Mouse (Mus musculus): Measurements from ENCODE around the gene Serpina1c.
"Not testable (repeated sequence)": the region's sequence is repeated elsewhere in the genome, so short reads cannot be mapped to it uniquely, and the experiment has no call there.

DNA sequence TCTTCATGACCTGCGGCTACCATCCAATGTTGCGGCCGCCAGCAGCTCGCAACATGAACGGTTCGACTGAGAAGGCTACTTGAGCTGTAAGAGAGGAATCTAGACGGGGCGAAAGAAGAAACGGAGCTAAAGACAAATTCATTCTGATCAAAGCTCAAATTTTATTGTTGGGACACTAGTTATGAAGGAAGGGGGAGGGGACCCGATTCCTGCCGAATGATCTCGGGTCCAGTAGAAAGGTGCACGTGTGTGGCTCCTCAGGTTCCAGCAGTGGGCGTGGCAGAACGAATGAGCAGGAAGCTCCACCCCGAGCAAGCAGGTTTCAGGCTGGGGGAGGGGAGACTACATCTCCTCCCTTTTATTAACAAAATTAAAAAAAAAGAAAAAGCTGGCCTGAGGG lies 4.5 kb upstream of the Serpina1c start:
- TF ChIP-seq CTCF (IDR thresholded peaks at IDR 0.05; ENCODE audit: low read depth, low read length); EP300 (IDR thresholded peaks at IDR 0.05; ENCODE audit: insufficient read depth, low read depth, low read length): not testable (repeated sequence)

All from ES-Bruce4 (cell line).